Mouse (Mus musculus) kidney, embryonic 14.5 days (tissue): ENCODE results near the gene Fbxo46. TPM values are rescaled to one million over a fixed set of nuclear protein-coding genes. Genes with fewer than 3 reads are reported as not detected.

Experiments
- ATAC-seq: fragments of 200-750 bp; cut with Nextera tagmentation; 2 replicates; pipeline ENCODE4 v1.8.0; 2017; ENCODE audit warnings: moderate number of reproducible peaks, mild to moderate bottlenecking, moderate TSS enrichment, moderate library complexity; ENCODE audit not compliant: low FRiP score, low TSS enrichment
- H3K27ac ChIP-seq: fragments of 300-500 bp; sonication (generic); 2 replicates; pipeline ENCODE4 v1.5.1; 2014; ENCODE audit warnings: low read depth, mild to moderate bottlenecking, low read length, moderate library complexity, mixed read lengths
- H3K27me3 ChIP-seq: fragments of 300-500 bp; sonication (generic); 2 replicates; pipeline ENCODE4 v1.6.1; 2014; ENCODE audit warnings: mild to moderate bottlenecking, low read length; ENCODE audit not compliant: control insufficient read depth, insufficient read depth
- H3K36me3 ChIP-seq: fragments of 300-500 bp; sonication (generic); 2 replicates; pipeline ENCODE4 v1.6.1; 2014; ENCODE audit warnings: low read length, mixed read lengths; ENCODE audit not compliant: control insufficient read depth, insufficient read depth
- H3K4me1 ChIP-seq: fragments of 300-500 bp; sonication (generic); 2 replicates; pipeline ENCODE4 v1.6.1; 2014; ENCODE audit warnings: low read length, mixed read lengths; ENCODE audit not compliant: control insufficient read depth, insufficient read depth
- H3K4me2 ChIP-seq: fragments of 300-500 bp; sonication (generic); replicated peaks from 2 replicates; pipeline ENCODE4 v1.6.1; 2014; ENCODE audit warnings: low read depth, mild to moderate bottlenecking, low read length
- H3K4me3 ChIP-seq: fragments of 300-500 bp; sonication (generic); 2 replicates; pipeline ENCODE4 v1.5.1; 2014; ENCODE audit warnings: mild to moderate bottlenecking, low read length
- H3K9ac ChIP-seq: fragments of 300-500 bp; sonication (generic); 2 replicates; pipeline ENCODE4 v1.6.1; 2014; ENCODE audit warnings: low read depth, mild to moderate bottlenecking, low read length, moderate library complexity
- H3K9me3 ChIP-seq: fragments of 300-500 bp; sonication (generic); 2 replicates; pipeline ENCODE4 v1.6.1; 2016; ENCODE audit warnings: low read length; ENCODE audit not compliant: control insufficient read depth
- WGBS: fragments of 180-500 bp; shearing (Covaris S2); extraction: QIAGEN DNeasy Blood & Tissue Kit; methylation state at CpG from one replicate; pipeline ENCODE4 v1.1.7; 2014; 5-methylcytosine and 5-hydroxymethylcytosine counted together
- microRNA counts: library from miRNA; unstranded; fragments of <30 nt; microRNA quantifications from one replicate; lab custom pipeline; 2017
- microRNA-seq: library from miRNA; unstranded; fragments of <30 nt; microRNA quantifications from one replicate; pipeline ENCODE4, GENCODE M21; 2016
- polyA plus RNA-seq: library from polyadenylated mRNA; unstranded; fragments of >200 nt; fragmentation: Nextera tagmentation; extraction: Ambion mirVana; gene quantifications from 2 replicates; pipeline ENCODE4 v1.2.1, GENCODE M21; 2014

Gene Fbxo46
- polyA plus RNA-seq, 1 experiment from 2014 or later = 10.0 TPM

DNA sequence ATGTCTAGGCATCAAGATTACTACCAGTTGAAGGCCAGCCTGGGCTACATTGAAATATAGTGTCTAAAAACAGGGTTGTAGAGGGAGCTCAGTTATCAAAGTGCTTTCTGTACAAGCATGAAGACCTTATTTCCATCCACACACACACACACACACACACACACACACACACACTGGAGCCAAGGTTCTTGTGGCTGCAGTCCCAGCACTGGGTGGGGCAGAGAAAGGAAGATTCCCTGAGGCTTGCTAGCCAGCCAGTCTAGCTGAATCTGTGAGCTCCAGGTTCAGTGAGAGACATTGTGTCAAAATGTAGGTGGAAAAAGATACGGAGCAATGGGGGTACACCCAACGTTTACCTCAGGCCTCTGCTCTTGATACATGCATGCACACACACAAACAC is 64.6 kb downstream of the Fbxo46 start:
- no peak overlapping the region for H3K4me3 ChIP-seq
- no peak overlapping the region for H3K9ac ChIP-seq
- no peaks in the 10 kb centered on the region for H3K9me3 ChIP-seq
- WGBS = 89% methylated on average over 2 of the region's 2 CpGs
- peaks cover 10% of the 10 kb centered on the region for H3K27me3 ChIP-seq
- H3K36me3 ChIP-seq = peaks cover 10% of the 10 kb centered on the region
- ATAC-seq = no peak
- H3K27ac ChIP-seq = peak overlapping the region; percentile 20
- H3K4me2 ChIP-seq = no peak overlapping the region
- H3K4me1 ChIP-seq = peaks cover 23% of the 10 kb centered on the region

DNA sequence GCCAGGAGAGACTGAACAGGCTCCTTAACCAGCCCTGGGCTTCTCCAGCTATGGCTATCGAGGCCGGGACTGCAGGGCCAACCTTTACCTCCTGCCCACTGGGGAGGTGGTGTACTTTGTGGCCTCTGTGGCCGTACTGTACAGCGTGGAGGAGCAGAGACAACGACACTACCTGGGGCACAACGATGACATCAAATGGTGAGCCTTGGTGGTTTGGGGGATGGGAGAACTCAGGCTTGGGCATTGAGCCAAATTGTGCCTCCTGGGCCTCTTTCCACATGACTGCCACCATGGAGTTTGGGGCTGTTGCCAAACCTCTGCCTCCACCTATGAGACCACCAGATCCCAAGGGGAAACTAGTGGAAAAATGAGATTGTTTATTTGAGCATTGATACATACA is 65.1 kb downstream of the Fbxo46 start:
- no peaks in the 10 kb centered on the region for H3K9me3 ChIP-seq
- no peak for ATAC-seq
- peak overlapping the region; percentile 20 for H3K27ac ChIP-seq
- H3K4me2 ChIP-seq = no peak overlapping the region
- 77% methylated on average over 6 of the region's 6 CpGs for WGBS
- no peak overlapping the region for H3K4me3 ChIP-seq
- H3K27me3 ChIP-seq = peaks cover 5% of the 10 kb centered on the region; the same call in 1 of the 2 replicates
- peaks cover 10% of the 10 kb centered on the region for H3K36me3 ChIP-seq
- H3K9ac ChIP-seq = no peak overlapping the region
- H3K4me1 ChIP-seq = peaks cover 19% of the 10 kb centered on the region

MicroRNAs within 50 kb of the gene (microRNA counts, 519-probe panel; counts per million panel counts)
- not detected for microRNA mmu-miR-330 (lab: Ali Mortazavi, UCI)

Small RNA genes lying within 50 kb of the gene (microRNA-seq; reads per million reads assigned to microRNA genes)
- gene Mir3100 (not detected), gene Mir330 (268 reads per million, percentile 67 among the genes with 10 or more reads in this experiment)

Other genes with a start within 250 kb of the Fbxo46 start
- 0.77 and 1.1 TPM in 2 replicates for gene Pglyrp1, start 248.5 kb upstream of the Fbxo46 start, polyA plus RNA-seq
- 21.0 and 21.4 TPM in 2 replicates for gene Ccdc61, start 209.4 kb upstream of the Fbxo46 start, polyA plus RNA-seq
- 0.96 and 1.1 TPM in 2 replicates for gene Nova2, start 194.0 kb upstream of the Fbxo46 start, polyA plus RNA-seq
- not detected in 2 replicates for gene Nanos2, start 132.5 kb upstream of the Fbxo46 start, polyA plus RNA-seq
- 3.9 and 4.9 TPM in 2 replicates for gene Mypop, start 128.6 kb upstream of the Fbxo46 start, polyA plus RNA-seq
- 28.6 and 30.3 TPM in 2 replicates for gene Irf2bp1, start 115.8 kb upstream of the Fbxo46 start, polyA plus RNA-seq
- not detected in 2 replicates for gene Foxa3, start 96.3 kb upstream of the Fbxo46 start, polyA plus RNA-seq
- gene Sympk, start 95.5 kb upstream of the Fbxo46 start, polyA plus RNA-seq = 26.7 and 39.4 TPM in 2 replicates
- not detected in 2 replicates for gene Rsph6a, start 65.2 kb upstream of the Fbxo46 start, polyA plus RNA-seq
- 20.5 and 23.2 TPM in 2 replicates for gene Dmwd, start 43.6 kb upstream of the Fbxo46 start, polyA plus RNA-seq
- gene Dmpk, start 36.0 kb upstream of the Fbxo46 start, polyA plus RNA-seq = 12.1 and 14.9 TPM in 2 replicates
- gene Six5, start 25.3 kb upstream of the Fbxo46 start, polyA plus RNA-seq = 13.3 and 13.6 TPM in 2 replicates
- gene Gm4969, start 1.5 kb upstream of the Fbxo46 start, polyA plus RNA-seq = 2.3 and 4.5 TPM in 2 replicates
- 8.9 and 12.8 TPM in 2 replicates for gene Qpctl, start 29.4 kb downstream of the Fbxo46 start, polyA plus RNA-seq
- 155 and 205 TPM in 2 replicates for gene Snrpd2, start 29.9 kb downstream of the Fbxo46 start, polyA plus RNA-seq
- 0.31 and 0.45 TPM in 2 replicates for gene Gipr, start 46.3 kb downstream of the Fbxo46 start, polyA plus RNA-seq
- 2.8 and 5.7 TPM in 2 replicates for gene Eml2, start 56.6 kb downstream of the Fbxo46 start, polyA plus RNA-seq
- gene Gpr4, start 92.7 kb downstream of the Fbxo46 start, polyA plus RNA-seq = 2.4 and 3.4 TPM in 2 replicates
- gene Opa3, start 108.5 kb downstream of the Fbxo46 start, polyA plus RNA-seq = 33.3 and 44.6 TPM in 2 replicates
- 54.2 and 56.5 TPM in 2 replicates for gene Vasp, start 152.0 kb downstream of the Fbxo46 start, polyA plus RNA-seq
- gene Ppm1n, start 160.2 kb downstream of the Fbxo46 start, polyA plus RNA-seq = not detected in 2 replicates
- 5.4 and 5.7 TPM in 2 replicates for gene Rtn2, start 162.8 kb downstream of the Fbxo46 start, polyA plus RNA-seq
- 0.14 and 0.20 TPM in 2 replicates for gene Fosb, start 190.2 kb downstream of the Fbxo46 start, polyA plus RNA-seq
- gene Ercc1, start 224.9 kb downstream of the Fbxo46 start, polyA plus RNA-seq = 95.2 and 102 TPM in 2 replicates
- 21.9 and 26.8 TPM in 2 replicates for gene Cd3eap, start 239.6 kb downstream of the Fbxo46 start, polyA plus RNA-seq
- 5.4 and 7.8 TPM in 2 replicates for gene Ppp1r13l, start 239.9 kb downstream of the Fbxo46 start, polyA plus RNA-seq